Mouse (Mus musculus) ES-E14 (cell line): ENCODE measurements around the gene Arhgef40. TPM values are rescaled to one million over a fixed set of nuclear protein-coding genes. Genes with fewer than 3 reads are reported as not detected.

Experiments
- DNase-seq: peaks from one replicate; pipeline ENCODE4 v3.0.0-alpha.2; 2013; ENCODE audit warnings: low read depth, low spot score
- H3K27ac ChIP-seq: 2 replicates; pipeline ENCODE4 v1.5.1; 2012; ENCODE audit warnings: low read depth, mild to moderate bottlenecking, low read length, moderate library complexity, mixed read lengths; ENCODE audit not compliant: poor library complexity, insufficient read depth, severe bottlenecking
- H3K36me3 ChIP-seq: 2 replicates; pipeline ENCODE4 v1.6.1; 2012; ENCODE audit warnings: mild to moderate bottlenecking, low read length, moderate library complexity, mixed read lengths; ENCODE audit not compliant: control insufficient read depth, poor library complexity, insufficient read depth, severe bottlenecking
- H3K4me1 ChIP-seq, 2 experiments: fragments of 150-350 bp in 1 of 2; sonication (generic) in 1 of 2; 2 replicates each; pipeline ENCODE4 v1.6.1; 2012; ENCODE audit warnings: low read length in 2 of 2, mild to moderate bottlenecking in 1 of 2, mixed read lengths in 1 of 2; ENCODE audit not compliant: control insufficient read depth in 2 of 2, insufficient read depth in 2 of 2, poor library complexity in 1 of 2
- H3K4me3 ChIP-seq, 2 experiments: fragments of 150-350 bp in 1 of 2; sonication (generic) in 1 of 2; 2 replicates each; pipeline ENCODE4 v1.5.1; 2012; ENCODE audit warnings: low read length in 2 of 2, low read depth in 1 of 2, mild to moderate bottlenecking in 1 of 2, mixed read lengths in 1 of 2; ENCODE audit not compliant: insufficient read depth in 1 of 2, poor library complexity in 1 of 2, severe bottlenecking in 1 of 2
- H3K9ac ChIP-seq: 2 replicates; pipeline ENCODE4 v1.6.1; 2012; ENCODE audit warnings: low read depth, mild to moderate bottlenecking, low read length, mixed read lengths; ENCODE audit not compliant: poor library complexity, insufficient read depth, severe bottlenecking
- H3K9me3 ChIP-seq: fragments of 150-350 bp; sonication (generic); 2 replicates; pipeline ENCODE4 v1.6.1; 2012; ENCODE audit warnings: low read depth, mild to moderate bottlenecking, low read length; ENCODE audit not compliant: control insufficient read depth, insufficient read depth
- CHD2 ChIP-seq: IDR thresholded peaks from 2 replicates; pipeline ENCODE4 v1.6.1; 2014; ENCODE audit warnings: mild to moderate bottlenecking, low read depth, low read length, inconsistent platforms
- HCFC1 ChIP-seq: IDR thresholded peaks from 2 replicates; pipeline ENCODE4 v1.6.1; 2012; ENCODE audit warnings: low read length, inconsistent platforms, borderline replicate concordance; ENCODE audit not compliant: insufficient read depth
- MAFK ChIP-seq: IDR thresholded peaks from 2 replicates; pipeline ENCODE4 v1.6.1; 2014; ENCODE audit warnings: mild to moderate bottlenecking, low read depth, low read length, inconsistent platforms; ENCODE audit not compliant: insufficient read depth
- ZC3H11A ChIP-seq: IDR thresholded peaks from 2 replicates; pipeline ENCODE4 v1.6.1; 2012; ENCODE audit warnings: low read depth, mild to moderate bottlenecking, inconsistent platforms, low read length, borderline replicate concordance
- ZNF384 ChIP-seq: IDR thresholded peaks from 2 replicates; pipeline ENCODE4 v1.6.1; 2012; ENCODE audit warnings: low read depth, low read length, inconsistent platforms
- in situ Hi-C, 2 experiments: fragments of 600-800 bp; cut with MboI; formaldehyde crosslinking; loops; one replicate each; pipeline ENCODE4 v1.15.1; 2025; ENCODE audit warnings: low sequenced_read_pairs in 2 of 2, inconsistent platforms in 1 of 2; ENCODE audit not compliant: unreplicated experiment in 2 of 2
- total RNA-seq: library from RNA; depleted of rRNA; stranded (reverse); fragments of 300-350 nt; gene quantifications from 2 replicates; pipeline ENCODE4 v1.2.3, GENCODE M21; 2012

The Arhgef40 gene
- total RNA-seq, 1 experiment = 10.1 TPM

GRCm38 (mm10) chr14:52005141-52005540 is 20.6 kb downstream of the Arhgef40 start:
- Histone ChIP-seq H3K36me3 (peaks cover 46% of the 10 kb centered on the region), H3K27ac (no peak overlapping the region), H3K9ac (no peak overlapping the region), H3K4me3 (no peak overlapping the region), H3K9me3 (no peaks in the 10 kb centered on the region), H3K4me1 (peaks cover 6 to 11% of the 10 kb centered on the region in 2 experiments; a peak in 1 of 4 replicates)
- DNase-seq = no peak
- in situ Hi-C loops = loop anchor here in 1 of 2 experiments (25.0 kb wide), 1 partner anchor 93 kb away; the partner anchor contains the start of genes Ndrg2, Rnase13 and Tppp2
- TF ChIP-seq HCFC1 = no peak
- no peak for TF ChIP-seq MAFK
- TF ChIP-seq CHD2 = no peak
- TF ChIP-seq ZNF384 = no peak
- TF ChIP-seq ZC3H11A = no peak

GRCm38 (mm10) chr14:52005616-52006015 is 21.1 kb downstream of the Arhgef40 start:
- TF ChIP-seq ZC3H11A = no peak
- no peak for TF ChIP-seq MAFK
- no peak for TF ChIP-seq CHD2
- TF ChIP-seq ZNF384 = no peak
- TF ChIP-seq HCFC1 = no peak
- H3K4me1 ChIP-seq = peaks cover 6 to 11% of the 10 kb centered on the region in 2 experiments; a peak in 1 of 4 replicates
- H3K36me3 ChIP-seq = peaks cover 46% of the 10 kb centered on the region
- no peak overlapping the region for H3K4me3 ChIP-seq
- no peaks in the 10 kb centered on the region for H3K9me3 ChIP-seq
- no peak overlapping the region for H3K27ac ChIP-seq
- in situ Hi-C loops = loop anchor here in 1 of 2 experiments (25.0 kb wide), 1 partner anchor 93 kb away; the partner anchor contains the start of genes Ndrg2, Rnase13 and Tppp2
- H3K9ac ChIP-seq = no peak overlapping the region
- no peak for DNase-seq

GRCm38 (mm10) chr14:52006241-52006640 is 21.7 kb downstream of the Arhgef40 start:
- in situ Hi-C loops = loop anchor here in 1 of 2 experiments (25.0 kb wide), 1 partner anchor 94 kb away; the partner anchor contains the start of genes Ndrg2, Rnase13 and Tppp2
- no peak overlapping the region for H3K27ac ChIP-seq
- H3K4me3 ChIP-seq = peak overlapping the region in 1 of 2 experiments; percentile 13; a peak in 1 of 4 replicates
- H3K4me1 ChIP-seq = peaks cover 6 to 12% of the 10 kb centered on the region in 2 experiments; a peak in 3 of 4 replicates
- no peak overlapping the region for H3K9ac ChIP-seq
- H3K9me3 ChIP-seq = no peaks in the 10 kb centered on the region
- peaks cover 46% of the 10 kb centered on the region for H3K36me3 ChIP-seq
- TF ChIP-seq ZC3H11A (no peak), ZNF384 (no peak), CHD2 (no peak), MAFK (no peak), HCFC1 (no peak)
- DNase-seq = no peak

GRCm38 (mm10) chr14:52006771-52007170 is 22.3 kb downstream of the Arhgef40 start:
- no peaks in the 10 kb centered on the region for H3K9me3 ChIP-seq
- H3K9ac ChIP-seq = 0 out of 2 replicates have a peak overlapping the region, but pooled peaks have one; percentile 6
- H3K36me3 ChIP-seq = peaks cover 46% of the 10 kb centered on the region
- H3K4me3 ChIP-seq = peak overlapping the region in 1 of 2 experiments; percentile 13; a peak in 1 of 4 replicates
- DNase-seq = no peak
- peaks cover 6 to 14% of the 10 kb centered on the region in 2 experiments; a peak in 3 of 4 replicates for H3K4me1 ChIP-seq
- H3K27ac ChIP-seq = no peak overlapping the region
- no peak for TF ChIP-seq ZNF384
- TF ChIP-seq CHD2 = no peak
- no peak for TF ChIP-seq HCFC1
- no peak for TF ChIP-seq MAFK
- TF ChIP-seq ZC3H11A = no peak
- in situ Hi-C loops = loop anchor here in 1 of 2 experiments (25.0 kb wide), 1 partner anchor 94 kb away; the partner anchor contains the start of genes Ndrg2, Rnase13 and Tppp2
